Mouse (Mus musculus) testis, adult 2 months (tissue): ENCODE data around the gene Grik1.

Experiments used
- CTCF ChIP-seq: fragments of 200-500 bp; IDR thresholded peaks from 2 replicates; pipeline ENCODE4 v1.5.1; 2012; ENCODE audit warnings: low read depth, mild to moderate bottlenecking, inconsistent platforms, low read length, moderate library complexity; ENCODE audit not compliant: control insufficient read depth, insufficient read depth, insufficient replicate concordance
- POLR2A ChIP-seq: fragments of 200-500 bp; IDR thresholded peaks from 2 replicates; pipeline ENCODE4 v1.6.1; 2012; ENCODE audit warnings: low read depth, mild to moderate bottlenecking, inconsistent platforms, low read length, moderate library complexity; ENCODE audit not compliant: control insufficient read depth

DNA sequence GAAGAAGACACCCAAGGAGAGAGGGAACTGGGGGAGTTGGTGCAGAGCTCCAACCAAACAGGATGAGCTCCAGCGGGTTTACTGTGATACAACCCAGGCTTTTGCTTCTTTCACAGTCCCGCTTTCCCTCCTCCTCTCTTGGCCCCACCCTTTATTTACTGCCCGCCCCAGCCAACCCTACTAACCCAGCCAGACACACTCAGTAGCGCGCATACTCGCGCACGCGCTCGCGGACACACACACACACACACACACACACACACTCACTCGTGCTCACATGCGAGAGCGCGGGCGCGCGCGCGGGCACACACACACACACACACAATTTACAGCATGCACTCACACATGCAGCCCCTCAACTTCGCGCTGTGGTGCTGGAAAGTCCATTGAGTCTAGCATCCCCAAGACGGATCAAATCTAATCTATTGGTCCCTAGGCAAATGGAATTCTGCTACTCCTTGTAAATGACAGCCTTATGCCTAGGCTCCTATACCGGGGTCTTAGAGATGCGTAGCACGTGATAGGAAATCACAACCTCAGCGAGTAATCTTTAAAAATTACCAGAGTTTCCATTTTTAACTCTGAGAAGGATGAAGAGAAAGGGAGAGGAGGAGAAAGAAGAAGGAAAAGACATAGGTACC is at the start of gene Grik1:
- TF ChIP-seq CTCF (no peak), POLR2A (no peak)
